Mouse (Mus musculus) heart, adult 11 months (tissue): ENCODE results near the gene Spata25.
A peak's percentile ranks its signal among the peaks of the same experiment; 100 is the strongest.
"Not testable (repeated sequence)": the region's sequence is repeated elsewhere in the genome, so short reads cannot be mapped to it uniquely, and the experiment has no call there.

Source experiments
- DNase-seq: peaks from one replicate; pipeline ENCODE4 v3.0.0; 2022

Spata25 gene

DNA sequence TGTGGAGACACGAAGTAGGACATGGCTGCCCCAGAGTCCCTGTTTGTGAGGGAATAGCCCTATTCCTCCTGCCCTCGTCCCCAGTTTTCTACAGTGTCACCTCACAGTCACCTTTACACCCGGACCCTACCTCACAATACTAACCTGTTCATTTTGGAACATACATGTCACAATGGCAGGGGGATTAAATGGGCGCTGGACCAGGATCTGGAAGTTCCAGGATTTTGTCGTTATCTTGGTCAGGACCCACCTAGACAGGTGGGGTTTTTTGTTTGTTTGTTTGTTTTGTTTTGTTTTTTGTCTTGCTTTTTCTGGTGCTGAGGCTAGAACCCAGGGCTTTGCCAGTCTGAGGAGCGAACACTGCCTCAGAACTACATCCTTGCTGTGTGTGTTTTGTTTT lies at the start of gene Spata25:
Spata25 (minus strand) TSS at position 101 of the 400 bp plus-strand sequence.
- no peak for DNase-seq

DNA sequence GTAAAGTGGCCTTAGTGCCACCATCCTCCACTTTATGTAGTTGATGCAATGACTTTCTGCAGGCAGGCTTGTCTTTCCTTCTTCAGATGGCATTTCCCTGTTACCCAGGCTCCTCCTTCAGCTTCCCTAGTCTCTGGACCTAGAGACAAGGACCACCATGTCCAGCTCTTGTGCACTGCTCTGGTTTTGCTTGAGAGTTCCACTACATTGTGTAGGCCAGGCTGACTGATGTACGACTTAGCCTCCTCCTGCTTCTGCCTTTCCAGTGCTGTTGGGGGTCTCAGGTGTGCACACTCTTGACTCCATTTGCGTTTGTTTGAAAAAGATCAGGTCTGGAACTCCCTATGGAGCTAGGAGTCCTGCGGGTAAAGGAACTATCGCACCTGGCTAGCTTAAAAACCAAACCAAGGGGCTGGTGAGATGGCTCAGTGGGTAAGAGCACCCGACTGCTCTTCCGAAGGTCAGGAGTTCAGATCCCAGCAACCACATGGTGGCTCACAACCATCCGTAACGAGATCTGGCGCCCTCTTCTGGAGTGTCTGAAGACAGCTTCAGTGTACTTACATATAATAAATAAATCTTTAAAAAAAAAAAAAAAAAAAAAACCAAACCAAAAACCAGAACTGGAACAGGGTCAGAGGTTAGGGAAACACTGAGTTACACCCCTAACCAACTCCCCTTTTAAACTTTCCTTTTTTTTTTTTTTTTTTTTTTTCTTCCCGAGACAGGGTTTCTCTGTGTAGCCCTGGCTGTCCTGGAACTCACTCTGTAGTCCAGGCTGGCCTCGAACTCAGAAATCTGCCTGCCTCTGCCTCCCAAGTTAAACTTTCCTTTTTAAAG lies 49.3 kb upstream of the Spata25 start:
- not testable (repeated sequence) for DNase-seq

DNA sequence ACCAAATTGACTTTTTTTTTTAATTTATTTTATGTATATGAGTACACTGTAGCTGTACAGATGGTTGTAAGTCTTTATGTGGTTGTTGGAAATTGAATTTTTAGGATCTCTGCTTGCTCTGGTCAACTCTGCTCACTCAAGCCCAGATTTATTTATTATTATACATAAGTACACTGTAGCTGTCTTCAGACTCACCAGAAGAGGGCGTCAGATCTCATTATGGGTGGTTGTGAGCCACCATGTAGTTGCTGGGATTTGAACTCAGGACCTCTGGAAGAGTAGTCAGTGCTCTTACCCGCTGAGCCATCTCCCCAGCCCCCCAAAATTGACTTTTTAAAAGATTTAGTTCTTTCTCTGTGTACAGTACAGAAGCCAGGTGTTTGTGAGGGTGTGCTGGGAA lies 47.3 kb upstream of the Spata25 start:
- DNase-seq: not testable (repeated sequence)

DNA sequence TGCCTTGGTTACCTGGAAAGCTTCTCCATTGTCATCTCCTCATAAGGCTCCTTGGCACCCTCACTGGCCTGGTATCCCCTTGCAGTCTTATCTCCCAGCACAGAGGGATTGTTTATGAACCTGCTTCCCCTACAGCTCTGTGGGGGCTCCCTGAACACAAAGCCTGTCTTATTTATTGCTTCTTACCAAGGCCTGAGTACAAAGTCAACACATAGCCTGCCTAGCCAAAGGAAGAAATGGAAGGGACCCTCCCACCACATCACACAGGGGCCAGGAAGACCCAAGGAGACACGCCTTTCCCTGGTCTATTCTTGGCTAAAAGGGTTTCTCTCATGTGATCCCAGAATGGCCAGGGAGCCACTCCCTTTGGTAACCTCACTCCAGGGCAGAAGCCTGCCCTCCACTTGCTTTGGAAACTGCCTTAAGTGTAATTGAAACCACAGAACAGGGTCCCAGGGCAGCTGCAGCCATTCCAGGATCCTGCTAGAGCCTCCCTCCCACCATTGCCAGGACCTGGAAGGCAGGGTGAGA lies 46.0 kb upstream of the Spata25 start:
- peak; percentile 99 for DNase-seq

DNA sequence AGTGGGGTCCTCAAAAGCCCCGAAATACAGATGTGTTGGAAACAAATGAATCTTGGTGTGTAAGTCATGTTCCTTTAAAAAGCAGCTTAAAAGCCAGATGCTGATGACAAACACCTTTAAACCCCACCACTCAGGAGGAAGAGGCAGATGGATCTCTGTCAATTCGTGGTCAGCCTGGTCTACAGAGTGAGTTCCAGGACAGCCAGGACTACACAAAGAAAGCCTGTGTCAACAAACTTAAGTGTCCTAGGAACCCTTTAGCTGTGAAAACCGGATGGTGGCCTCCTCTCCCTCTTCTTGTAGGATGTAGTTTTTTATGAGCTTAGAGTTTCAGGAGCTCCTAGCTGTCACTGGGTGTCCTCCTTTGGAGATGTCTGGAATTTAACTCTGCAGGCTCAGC lies 45.3 kb upstream of the Spata25 start:
- peak; percentile 92 for DNase-seq

DNA sequence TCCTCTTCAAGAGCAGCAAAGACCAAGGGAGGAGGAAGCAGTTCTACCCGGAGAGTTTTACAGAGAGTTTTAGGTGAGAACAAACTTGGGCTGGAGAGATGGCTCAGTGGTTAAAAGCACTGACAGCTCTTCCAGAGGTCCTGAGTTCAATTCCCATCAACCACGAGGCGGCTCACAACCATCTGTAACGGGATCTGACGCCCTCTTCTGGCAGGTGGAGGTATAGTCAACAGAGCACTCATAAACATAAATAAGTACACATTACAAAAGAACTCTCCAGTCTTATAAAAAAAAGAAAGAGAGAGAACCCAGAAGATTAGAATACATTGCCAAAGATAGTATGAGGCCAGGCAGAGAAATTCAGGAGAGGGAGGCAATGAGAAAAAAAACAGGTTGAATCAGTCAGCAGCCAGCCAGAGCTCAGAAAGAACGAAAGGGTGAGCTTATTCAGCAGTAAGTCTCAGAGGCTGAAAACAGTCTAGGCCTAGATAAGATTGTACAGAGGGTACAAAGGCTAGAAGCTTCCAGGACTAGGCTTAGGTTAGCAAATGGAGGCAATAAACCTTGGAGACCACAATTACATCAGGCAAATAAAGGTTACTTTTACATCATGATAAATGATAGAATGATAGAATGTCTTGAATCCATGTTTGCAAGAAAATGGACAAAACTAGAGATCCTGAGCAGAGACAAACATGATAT lies 43.4 kb upstream of the Spata25 start:
- no peak for DNase-seq

DNA sequence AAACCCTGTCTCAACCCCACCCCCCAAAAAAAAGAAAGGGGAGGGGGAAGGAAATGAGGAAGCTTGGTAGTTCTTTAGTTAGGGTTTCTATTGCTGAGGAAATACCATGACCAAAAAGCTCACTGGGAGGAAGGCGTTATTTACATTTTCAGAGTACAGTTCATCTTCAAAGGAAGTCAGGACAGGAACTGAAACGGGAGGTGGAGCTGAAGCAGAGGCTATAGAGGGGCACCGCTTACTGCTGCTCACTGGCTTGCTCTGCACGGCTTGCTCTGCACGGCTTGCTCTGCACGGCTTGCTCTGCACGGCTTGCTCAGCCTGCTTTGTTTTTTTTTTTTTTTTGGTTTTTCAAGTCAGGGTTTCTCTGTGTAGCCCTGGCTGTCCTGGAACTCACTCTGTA lies 40.2 kb upstream of the Spata25 start:
- peak; percentile 94 for DNase-seq

DNA sequence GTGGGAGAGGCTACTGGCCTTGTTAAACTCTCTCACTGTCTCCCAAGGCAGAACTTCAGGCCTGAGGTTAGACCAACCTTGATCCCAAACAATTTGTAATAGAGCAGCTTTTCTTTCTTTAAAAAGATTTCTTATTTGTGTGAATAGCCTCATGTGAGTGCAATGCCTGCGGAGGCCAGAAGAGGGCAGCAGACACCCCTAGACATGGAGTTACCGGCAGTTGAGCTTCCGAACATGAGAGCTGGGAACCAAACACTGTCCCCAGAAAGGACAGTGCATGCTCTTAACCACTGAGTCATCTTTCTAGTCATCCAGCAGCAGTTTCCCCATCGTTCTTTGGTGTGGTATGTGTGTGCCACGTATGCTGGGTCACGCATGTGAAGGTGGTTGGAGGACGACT lies 39.2 kb upstream of the Spata25 start:
- DNase-seq: no peak

DNA sequence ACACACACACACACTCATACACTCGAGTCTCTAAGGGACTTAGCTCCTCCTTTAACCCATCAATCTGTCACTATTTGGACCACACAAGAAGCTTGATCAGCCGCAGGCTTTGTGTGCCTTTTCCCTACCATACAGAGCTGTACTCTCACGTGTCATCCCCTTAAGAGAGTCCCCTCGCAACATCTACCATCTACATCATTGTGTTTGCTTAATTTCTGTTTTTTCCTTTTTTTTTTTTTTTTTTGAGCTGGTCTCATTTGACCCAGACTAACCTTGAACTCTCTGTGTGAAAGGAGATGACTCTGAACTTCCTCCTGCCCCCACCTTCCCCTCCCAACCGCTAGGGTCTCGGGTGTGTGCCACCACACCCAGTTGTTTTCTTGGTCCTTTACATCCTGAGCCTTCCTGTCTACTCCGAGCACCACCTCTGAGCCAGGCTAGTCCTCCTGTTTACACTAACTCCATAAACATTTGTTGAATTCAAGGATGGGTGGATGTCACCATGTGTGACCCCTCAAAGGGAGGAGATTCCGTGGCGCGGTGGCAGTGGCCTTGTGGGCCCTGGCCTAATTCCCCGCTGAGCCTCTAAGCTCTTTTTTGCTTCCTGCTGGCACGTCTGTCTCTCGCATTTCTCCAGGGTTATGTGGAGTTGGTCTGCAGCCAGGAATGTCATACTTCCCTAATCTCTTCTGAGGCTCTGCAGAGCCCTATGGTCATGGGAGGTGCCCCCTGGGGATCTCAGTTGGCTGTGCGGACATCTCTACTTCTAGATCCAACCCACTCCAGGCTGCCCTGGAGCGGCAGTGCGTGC lies 38.6 kb upstream of the Spata25 start:
- peak; percentile 99 for DNase-seq

DNA sequence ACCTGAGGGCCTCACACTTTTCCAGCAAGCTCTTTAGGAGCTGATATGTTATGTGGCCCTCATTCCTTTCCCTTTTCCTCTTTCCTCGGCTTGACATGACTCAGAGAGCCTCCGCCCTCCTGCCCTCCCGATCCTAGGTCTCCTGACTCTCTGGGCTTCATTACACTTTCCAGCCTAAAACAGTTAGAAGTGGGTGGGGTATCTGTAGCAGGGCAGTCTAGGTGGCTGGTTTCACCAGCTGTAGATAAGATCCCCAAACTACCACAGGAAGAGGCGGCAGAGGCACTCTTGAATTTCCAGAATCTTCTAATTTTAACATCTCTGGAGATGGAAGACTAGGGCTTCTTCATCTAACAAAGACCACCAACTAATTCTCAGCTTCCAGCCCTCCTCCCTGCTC lies 36.3 kb upstream of the Spata25 start:
- peak; percentile 84 for DNase-seq

DNA sequence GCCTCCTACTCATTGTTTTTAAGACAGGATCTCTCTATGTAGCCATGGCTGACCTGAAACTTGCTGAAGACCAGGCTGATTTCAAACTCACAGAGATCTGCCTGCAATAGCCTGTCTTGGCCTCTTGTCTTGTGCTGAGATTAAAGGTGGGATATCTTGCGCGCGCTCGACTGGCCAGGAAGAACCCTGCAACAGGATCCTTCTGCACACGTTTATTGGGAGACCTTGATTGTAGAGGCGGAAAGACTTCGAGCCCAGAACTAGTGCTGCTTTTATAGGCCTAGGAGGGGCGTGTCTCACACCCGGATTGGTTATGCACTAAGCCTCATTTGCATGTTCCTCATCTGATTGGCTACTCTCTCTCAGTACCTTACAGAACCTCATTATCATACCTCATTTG lies 35.1 kb upstream of the Spata25 start:
- DNase-seq: peak; percentile 88

DNA sequence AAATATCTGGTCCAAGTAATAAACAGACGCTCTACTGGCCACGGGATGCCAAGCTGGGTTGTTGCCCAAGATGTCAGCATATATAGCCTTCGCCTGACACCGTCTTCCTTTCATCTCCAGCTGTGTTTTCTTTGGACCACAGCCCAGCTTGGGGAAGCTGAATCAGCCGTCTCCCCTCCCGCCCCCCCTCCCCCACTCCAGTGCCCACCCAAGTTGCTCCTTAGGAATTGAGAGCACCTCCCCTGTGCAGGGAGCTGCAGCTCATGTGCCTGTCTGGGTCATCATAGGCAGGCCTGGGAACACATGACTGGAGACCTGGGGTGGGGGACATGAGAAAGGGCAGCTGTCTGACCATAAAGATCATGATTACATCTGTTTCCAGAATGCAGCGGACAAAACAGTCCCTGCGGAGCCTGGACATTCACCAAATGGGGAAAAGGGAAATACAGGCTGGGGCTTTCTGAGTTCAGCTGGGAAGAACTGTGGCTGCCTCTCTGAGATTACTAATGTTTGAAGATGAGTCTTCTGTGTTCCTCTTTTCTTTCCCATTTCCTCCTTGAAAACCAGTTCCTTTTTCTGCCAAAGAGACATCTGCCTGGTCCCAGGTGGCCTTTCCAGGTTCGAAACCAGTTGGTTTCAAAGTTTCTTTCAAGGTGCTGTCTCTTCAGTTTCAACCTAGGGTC lies 34.0 kb upstream of the Spata25 start:
- peak; percentile 98 for DNase-seq

DNA sequence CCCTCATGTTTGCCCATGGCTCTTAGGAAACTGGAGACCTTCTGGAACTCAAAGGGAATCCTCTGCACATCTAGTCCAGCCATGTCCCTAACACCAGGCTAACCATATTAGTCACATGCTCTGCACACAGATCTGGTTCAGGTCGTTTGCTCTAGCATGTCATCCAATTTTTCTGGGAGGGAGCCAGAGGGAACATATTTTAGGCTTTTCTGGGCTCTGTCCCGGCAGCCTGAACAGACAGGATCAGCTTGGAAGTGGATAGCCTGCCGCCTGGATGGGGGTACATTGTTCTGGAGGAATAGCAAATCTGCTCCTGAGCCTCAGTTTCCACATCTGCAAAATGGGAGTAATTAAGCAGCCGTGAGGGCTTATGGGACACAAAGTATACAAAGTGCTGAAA lies 32.8 kb upstream of the Spata25 start:
- peak; percentile 89 for DNase-seq

DNA sequence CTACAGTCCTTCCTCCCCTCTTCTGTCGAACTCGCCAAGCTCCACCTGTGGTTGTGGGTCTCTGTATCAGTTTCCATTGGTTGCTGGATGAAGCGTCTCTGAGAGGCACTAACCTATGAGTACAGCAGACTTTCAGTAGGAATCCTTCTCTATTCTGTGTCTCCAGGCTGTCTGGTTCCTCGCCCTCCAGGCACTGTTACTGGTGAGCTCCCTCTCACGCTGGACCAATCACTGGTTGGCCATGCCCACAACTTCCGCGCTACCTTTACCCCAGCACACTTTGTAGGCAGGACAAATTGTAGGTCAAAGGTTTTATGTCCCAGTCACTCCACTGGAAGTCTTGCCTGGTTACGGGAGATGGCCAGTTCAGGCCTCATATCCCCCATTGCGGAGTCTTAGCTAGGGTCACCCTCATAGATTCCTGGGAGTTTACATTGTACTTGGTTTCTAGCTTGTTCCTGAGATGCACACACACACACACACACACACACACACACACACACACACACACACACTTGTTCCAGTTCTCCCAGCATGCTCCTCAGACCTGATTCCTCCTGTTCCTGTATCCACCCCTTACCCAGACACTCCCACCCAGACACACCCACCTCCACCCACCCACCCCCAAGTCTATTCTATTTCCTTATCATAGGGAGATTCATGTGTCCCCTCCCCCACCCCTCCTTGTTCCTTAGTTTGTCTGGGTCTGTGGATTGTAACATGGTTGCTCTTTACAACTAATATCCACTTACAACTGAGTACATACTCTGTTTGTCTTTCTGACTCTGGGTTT lies 31.5 kb upstream of the Spata25 start:
- no peak for DNase-seq

DNA sequence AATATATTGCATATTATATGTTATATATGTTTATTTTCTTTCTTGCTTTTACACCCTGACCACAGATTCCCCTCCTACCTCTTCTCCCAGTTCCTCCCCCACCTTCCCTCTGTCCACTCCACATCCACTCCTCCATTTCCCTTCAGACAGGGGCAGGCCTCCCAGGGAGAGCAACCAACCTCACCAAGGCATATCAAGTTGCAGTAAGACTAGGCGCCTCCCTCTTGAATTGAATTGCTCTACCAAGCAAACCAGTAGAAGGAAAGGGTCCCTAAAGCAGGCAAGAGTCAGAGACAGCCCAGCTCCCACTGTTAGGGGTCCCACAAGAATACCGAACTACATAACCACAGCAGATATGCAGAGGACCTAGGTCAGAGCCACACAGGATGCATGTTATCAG lies 30.8 kb upstream of the Spata25 start:
- DNase-seq: peak; percentile 85

DNA sequence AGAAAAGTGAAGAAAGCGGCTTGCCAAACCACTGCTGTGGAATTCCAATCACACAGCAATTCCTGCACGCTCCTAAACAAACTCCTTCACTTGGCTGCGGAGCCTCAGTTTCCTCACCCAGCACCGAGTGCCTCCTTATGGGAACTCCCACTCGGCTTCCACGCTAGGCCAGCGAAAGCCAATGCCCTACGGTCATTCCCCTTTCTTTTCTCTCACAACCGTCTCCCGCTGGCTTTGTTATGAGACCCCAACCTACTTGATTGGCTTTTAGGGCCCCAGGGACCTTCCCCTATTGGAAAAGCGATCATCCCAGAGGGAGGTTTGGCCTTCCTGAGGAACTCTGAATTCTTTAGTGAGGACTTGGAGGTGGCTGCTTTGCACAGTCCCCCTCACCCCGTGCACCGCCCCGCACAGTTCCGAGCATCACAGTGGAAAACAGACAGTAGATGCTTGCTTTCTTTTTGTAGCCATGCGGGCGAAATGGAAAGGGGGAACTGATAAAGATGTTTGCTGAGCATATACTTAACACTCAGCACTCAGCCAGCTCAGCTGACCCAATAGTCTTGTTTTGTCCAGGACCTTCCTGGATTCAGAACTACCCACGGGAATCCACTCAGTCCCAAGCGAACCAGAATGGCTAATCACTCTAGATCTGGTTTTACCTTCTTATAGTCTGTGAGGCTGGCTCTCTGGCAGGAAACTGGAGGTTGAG lies 29.7 kb upstream of the Spata25 start:
- DNase-seq: peak; percentile 92

DNA sequence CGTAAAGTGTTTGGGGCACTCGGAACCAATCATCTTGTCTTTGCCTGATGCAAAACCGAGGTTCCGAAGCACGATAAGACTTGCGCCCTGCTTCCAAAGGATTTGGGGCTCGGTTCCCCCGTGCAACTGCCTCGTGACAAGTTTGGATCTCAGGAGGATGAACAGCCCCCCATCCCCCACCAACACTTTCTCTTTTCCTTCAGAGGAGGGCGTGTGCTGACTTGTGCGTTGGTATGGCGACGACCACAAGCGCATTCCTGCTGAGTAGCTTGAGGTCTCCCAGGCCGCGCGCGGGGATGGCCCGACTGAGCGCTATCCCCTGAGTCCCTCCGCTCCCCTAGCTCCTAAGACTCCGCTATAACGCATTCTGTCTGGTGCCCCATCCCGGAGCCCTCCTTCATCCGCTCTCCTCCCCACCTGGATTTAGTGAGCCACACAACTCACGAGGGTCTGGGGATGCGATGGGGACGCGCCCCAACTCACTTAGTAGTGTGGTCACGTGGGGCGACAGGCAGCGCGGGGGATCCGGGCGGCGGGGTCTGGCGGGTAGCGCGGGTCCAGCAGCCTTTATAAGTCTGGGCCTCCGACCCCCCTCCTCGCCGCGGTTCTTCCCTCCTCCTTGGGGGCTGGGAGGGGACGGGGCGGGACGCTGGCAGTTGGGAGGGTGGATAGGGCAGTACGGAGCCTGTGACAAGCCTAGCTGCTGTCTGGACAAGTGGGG lies 28.9 kb upstream of the Spata25 start, which contains the start of gene Pltp:
Pltp (minus strand) TSS at position 611 of the 721 bp plus-strand sequence.
- peak; percentile 99 for DNase-seq

DNA sequence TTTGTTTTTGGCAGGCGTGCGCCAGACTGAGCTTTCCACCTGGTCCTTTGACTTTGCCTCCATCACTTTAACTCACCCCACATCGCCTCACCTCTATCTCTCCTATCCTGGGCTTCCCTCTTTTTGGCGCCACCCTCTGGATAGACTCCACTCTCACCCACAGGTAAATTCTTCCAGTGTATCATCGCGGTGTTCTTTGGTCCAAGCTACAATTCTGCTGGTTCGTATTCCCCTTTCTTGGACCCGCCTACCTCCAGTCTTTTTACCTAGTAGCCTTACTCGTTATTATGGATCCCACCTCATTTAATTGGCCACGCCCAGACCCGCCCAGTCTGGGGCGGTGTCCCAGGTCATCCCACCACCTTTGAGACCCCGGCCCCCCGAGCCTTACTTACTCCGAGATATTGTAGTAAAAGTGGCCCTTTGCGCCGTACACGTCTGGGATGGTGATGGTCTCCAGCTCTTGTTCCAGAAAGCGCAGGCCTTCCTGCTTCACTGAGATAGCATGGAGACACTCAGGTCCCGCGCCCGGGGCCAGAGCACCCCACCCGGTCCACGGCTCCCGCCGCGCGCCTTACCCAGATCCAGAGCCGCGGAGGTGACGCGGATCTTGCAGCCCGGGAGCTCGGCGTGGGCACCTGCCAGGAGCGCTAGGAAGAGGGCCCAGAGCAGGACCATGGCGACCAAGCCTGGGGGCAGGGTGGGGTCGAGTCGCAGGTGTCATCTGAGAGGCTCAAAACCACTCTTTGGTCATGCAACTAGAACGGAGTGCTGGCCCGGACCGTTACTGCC lies 28.2 kb upstream of the Spata25 start:
- DNase-seq: peak; percentile 97

DNA sequence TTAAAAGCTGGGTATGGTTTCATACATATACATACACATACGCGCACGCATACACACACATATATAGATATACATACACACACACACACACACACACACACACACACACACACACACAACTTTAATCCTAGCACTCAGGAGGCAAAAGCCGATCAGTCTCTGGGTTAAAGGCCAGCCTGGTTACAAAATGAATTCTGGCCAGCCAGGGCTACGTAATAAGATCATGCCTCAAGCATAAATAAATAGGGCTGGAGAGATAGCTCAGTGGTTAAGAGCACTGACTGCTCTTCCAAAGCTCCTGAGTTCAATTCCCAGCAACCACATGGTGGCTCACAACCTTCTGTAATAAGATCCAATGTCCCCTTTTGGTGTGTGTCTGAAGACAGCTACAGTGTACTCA lies 27.2 kb upstream of the Spata25 start:
- not testable (repeated sequence) for DNase-seq
